Mouse (Mus musculus): ENCODE results near the gene Chml.

DNA sequence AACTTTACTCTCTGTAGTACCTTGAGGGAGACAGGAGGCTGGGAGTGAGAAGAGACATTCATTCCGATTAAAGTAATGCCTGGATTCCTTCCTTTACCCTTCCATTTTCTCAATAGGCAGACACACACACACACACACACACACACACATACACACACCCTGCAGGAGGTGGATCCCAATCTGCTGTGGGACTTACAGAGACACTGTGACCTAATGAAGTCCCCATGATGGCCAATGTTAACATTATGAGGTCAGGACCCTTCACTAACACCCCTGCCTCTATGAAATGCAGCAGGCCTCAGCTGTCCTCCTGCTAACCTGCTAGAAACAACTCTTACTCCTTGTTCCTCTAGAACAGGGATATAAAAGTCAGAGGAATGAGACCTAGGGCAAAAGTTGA is 5.6 kb upstream of the Chml start, which contains the start of gene Wdr64:
- no peak for TF ChIP-seq GATA1 (IDR thresholded peaks at IDR 0.05; ENCODE audit: low read length)
- no peak for TF ChIP-seq TAL1 (IDR thresholded peaks at IDR 0.05; ENCODE audit: low read length)

Data from erythroblast, embryonic 14.5 days (primary cell).